Mouse (Mus musculus) adrenal gland, adult 8-10 months (tissue): Measurements from ENCODE around the gene Pld5. TPM values are rescaled to one million over a fixed set of nuclear protein-coding genes. Genes with fewer than 3 reads are reported as not detected.

Source experiments
- DNase-seq: peaks from one replicate; pipeline ENCODE4 v3.0.0; 2022
- total RNA-seq, 4 experiments: library from RNA; stranded (reverse); gene quantifications; 2 replicates each; pipeline ENCODE4 v1.2.4; 2022

Pld5 gene
- total RNA-seq: 1 to 10 TPM in 2 of 4 experiments, under 1 TPM in 2; 0.49 to 1.7 (median 0.85) TPM

GRCm38 (mm10) chr1:176274667-176275610, at the start of gene Pld5:
TSS of gene Pld5 (minus strand) at chr1:176275312.
- DNase-seq: no peak

- DNase-seq: no peak
These were observed 40.0 kb upstream of the Pld5 start for GRCm38 (mm10) chr1:176315063-176315462.

GRCm38 (mm10) chr1:176310174-176310573, 35.1 kb upstream of the Pld5 start:
- DNase-seq: no peak

GRCm38 (mm10) chr1:176289396-176289795, 14.3 kb upstream of the Pld5 start:
- DNase-seq: no peak

GRCm38 (mm10) chr1:176275611-176275980, 484 bp upstream of the Pld5 start:
- no peak for DNase-seq

- no peak for DNase-seq
These were observed 26.4 kb downstream of the Pld5 start for GRCm38 (mm10) chr1:176248717-176249030.

GRCm38 (mm10) chr1:176247885-176248716, 27.0 kb downstream of the Pld5 start:
- no peak for DNase-seq

- no peak for DNase-seq
These were observed 35.9 kb downstream of the Pld5 start for GRCm38 (mm10) chr1:176239199-176239598.

- no peak for DNase-seq
These were observed 51.3 kb downstream of the Pld5 start for GRCm38 (mm10) chr1:176223794-176224193.

- DNase-seq: peak; percentile 21
These were observed 51.9 kb downstream of the Pld5 start for GRCm38 (mm10) chr1:176223196-176223595.

GRCm38 (mm10) chr1:176218217-176218616, 56.9 kb downstream of the Pld5 start:
- DNase-seq: no peak

GRCm38 (mm10) chr1:176213645-176214221, 61.4 kb downstream of the Pld5 start:
- DNase-seq: no peak

GRCm38 (mm10) chr1:176212922-176213644, 62.0 kb downstream of the Pld5 start:
- DNase-seq: no peak

GRCm38 (mm10) chr1:176210803-176211202, 64.3 kb downstream of the Pld5 start:
- DNase-seq: no peak

- DNase-seq: no peak
These were observed 67.1 kb downstream of the Pld5 start for GRCm38 (mm10) chr1:176208014-176208413.

GRCm38 (mm10) chr1:176202360-176202759, 72.8 kb downstream of the Pld5 start:
- DNase-seq: no peak

- no peak for DNase-seq
These were observed 77.9 kb downstream of the Pld5 start for GRCm38 (mm10) chr1:176197036-176197766.

- no peak for DNase-seq
These were observed 78.8 kb downstream of the Pld5 start for GRCm38 (mm10) chr1:176196341-176196740.

GRCm38 (mm10) chr1:176194727-176195126, 80.4 kb downstream of the Pld5 start:
- no peak for DNase-seq

GRCm38 (mm10) chr1:176183991-176184390, 91.1 kb downstream of the Pld5 start:
- no peak for DNase-seq

GRCm38 (mm10) chr1:176174971-176175370, 100.1 kb downstream of the Pld5 start:
- DNase-seq: no peak

GRCm38 (mm10) chr1:176167784-176168183, 107.3 kb downstream of the Pld5 start:
- DNase-seq: no peak
